Mouse (Mus musculus) liver, embryonic 14.5 days (tissue): ENCODE data around the gene Cog2.

Experiments used
- CTCF ChIP-seq: IDR thresholded peaks from 2 replicates; pipeline ENCODE4 v1.5.1; 2016; ENCODE audit warnings: antibody characterized with exemption, low read depth, control low read depth
- EP300 ChIP-seq: IDR thresholded peaks from 2 replicates; pipeline ENCODE4 v1.6.1; 2016; ENCODE audit warnings: antibody characterized with exemption, low read depth

DNA sequence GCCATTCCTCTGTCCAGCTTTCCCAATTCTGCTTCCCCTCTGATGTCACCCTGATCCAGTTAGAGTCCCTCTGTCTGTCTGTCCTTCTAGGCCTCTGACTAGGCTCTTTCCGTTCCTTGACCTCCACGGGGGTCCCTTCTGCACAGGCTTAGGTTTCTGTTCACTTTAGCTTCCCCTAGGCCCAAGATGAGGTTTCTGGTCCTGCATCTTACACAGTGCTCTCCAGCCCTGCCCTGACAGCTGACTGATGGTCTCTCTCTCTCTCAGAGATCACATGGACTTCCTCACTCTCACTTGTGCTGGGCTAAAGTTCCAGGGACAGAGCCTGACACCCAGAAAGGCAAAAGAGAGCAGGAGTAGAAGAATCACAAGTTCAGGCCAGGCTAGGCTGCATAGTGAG, 66.0 kb downstream of the Cog2 start:
- TF ChIP-seq EP300 (no peak), CTCF (no peak)
